Mouse (Mus musculus) MN1 (cell line): Measurements from ENCODE around the gene Tap1.
A peak's percentile ranks its signal among the peaks of the same experiment; 100 is the strongest.
"Not testable (repeated sequence)": the region's sequence is repeated elsewhere in the genome, so short reads cannot be mapped to it uniquely, and the experiment has no call there.

ENCODE experiments used
- DNase-seq: peaks from one replicate; pipeline ENCODE4 v3.0.0-alpha.2; 2016; ENCODE audit warnings: low spot score

Tap1 gene

GRCm38 (mm10) chr17:34187261-34187916 is at the start of gene Tap1, which contains the start of gene Psmb9:
Gene Tap1, plus strand, starts transcription at chr17:34187553.
Gene Psmb9, minus strand, starts transcription at chr17:34187764.
- DNase-seq = peak; percentile 97

DNA sequence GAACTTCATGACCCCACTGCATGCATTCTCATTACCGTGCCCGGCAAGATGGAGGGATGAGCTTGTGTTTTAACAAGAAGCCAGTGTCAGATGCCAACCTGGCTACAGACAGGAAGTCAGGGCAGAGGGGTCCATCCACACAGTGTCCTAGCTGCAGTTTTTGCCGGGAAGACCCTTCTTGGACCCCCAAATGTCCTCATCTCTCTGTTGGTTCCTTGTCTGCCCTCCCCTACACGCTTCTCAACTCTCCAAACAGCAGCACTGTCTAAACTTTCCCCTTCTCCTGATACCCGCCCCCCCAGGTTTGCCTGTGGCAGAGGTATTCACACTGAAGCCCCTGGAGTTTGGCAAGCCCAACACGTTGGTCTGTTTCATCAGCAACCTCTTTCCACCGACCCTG is 49.8 kb upstream of the Tap1 start:
- no peak for DNase-seq

DNA sequence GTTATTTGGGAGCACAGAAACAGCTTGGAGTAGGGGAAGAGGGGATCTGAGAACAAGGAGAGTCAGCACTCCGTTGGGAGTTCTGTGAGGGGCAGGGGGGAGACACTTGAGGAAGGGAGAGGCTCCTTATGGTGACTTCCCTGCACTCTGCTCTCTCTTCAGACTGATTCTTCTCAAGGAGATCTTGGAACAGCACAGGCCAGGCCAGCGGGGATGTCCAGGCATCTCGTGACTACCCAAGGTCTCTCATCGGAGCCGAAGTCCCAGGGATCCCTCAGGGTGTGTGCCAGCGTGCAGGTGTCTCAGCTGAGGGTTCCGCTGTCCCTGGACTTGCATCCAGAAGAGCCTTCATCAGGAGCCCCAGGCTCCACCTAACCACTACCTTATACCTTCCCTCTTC is 48.7 kb upstream of the Tap1 start:
- DNase-seq = no peak

- no peak for DNase-seq
These were observed 47.9 kb upstream of the Tap1 start for GRCm38 (mm10) chr17:34139416-34139815.

- no peak for DNase-seq
These were observed 47.1 kb upstream of the Tap1 start for GRCm38 (mm10) chr17:34140240-34140639.

GRCm38 (mm10) chr17:34141448-34141847 is 45.9 kb upstream of the Tap1 start:
- no peak for DNase-seq

DNA sequence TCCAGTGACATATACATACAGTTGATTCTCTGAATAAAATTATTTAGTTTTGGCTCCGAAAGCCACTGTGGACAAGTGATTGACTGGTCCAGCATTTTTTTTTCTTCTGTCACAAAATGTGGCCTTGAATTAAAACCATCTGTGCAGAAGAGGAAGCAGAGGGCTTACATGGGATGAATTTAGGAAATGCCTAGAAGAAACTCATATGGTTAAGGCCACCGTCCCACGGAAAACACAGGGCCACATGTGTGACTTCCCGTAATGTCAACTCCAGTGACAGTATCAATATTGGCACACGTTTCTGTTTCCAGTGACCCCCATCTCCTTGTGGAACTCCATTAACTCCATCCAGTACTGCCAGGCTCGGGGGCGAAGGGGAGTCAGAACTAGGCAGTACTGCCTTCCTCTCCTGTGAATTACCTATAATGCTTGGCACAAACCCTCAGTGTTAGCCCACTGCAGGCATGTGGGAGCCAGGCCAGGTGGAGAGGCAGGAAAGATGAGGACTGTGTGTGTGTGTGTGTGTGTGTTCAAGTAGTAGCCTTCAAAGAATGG is 44.8 kb upstream of the Tap1 start:
- DNase-seq = no peak

DNA sequence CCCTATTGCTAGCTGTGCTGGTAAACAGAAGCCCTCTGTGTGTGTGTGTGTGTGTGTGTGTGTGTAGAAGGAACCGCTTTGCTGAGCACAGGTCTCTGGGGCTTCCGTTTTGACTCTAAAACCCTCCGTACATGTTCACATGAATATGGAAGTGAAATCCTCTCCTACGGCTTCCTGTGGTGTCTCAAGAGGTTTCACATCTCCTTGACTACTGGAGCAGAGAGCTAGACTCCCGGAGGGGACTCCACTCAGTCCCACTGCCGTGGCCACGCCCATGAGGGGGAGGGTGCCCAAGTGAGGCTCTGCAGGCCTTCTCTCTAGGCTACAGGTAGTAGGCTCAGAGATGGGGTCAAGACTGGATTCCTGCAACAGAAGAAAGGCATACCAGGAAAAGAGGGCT is 44.3 kb upstream of the Tap1 start, which contains the start of gene H2-DMb2:
TSS of gene H2-DMb2 (plus strand) at position 275 of the 400 bp plus-strand sequence.
- peak; percentile 44 for DNase-seq

DNA sequence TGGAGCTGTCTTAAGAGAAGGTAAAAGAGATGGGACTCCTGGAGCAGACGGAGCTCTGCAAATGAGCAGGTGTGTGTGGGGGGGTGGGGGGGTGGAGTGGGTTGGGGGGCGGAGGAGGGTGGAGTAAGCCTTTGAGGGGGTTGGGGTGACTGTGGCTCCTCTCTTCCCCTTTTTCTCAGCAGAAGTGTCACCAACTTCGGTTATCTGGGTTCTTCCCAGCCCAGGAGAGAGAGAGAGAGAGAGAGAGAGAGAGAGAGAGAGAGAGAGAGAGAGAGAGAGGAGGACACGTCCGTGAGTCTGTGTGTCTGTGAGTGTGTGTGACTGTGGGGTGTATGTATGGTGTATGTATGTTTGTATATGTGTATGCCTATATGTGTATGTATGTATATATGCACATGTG is 43.9 kb upstream of the Tap1 start:
- no peak for DNase-seq

- DNase-seq = not testable (repeated sequence)
These were observed 43.1 kb upstream of the Tap1 start for GRCm38 (mm10) chr17:34144221-34144620.

- no peak for DNase-seq
These were observed 42.4 kb upstream of the Tap1 start for GRCm38 (mm10) chr17:34144960-34145371.

GRCm38 (mm10) chr17:34152923-34153322 is 34.4 kb upstream of the Tap1 start, which contains the start of gene H2-DMb1:
Gene H2-DMb1, plus strand, starts transcription at chr17:34153072.
- DNase-seq = peak; percentile 77

- no peak for DNase-seq
These were observed 31.8 kb upstream of the Tap1 start for GRCm38 (mm10) chr17:34155534-34155933.

GRCm38 (mm10) chr17:34164202-34164895 is 23.0 kb upstream of the Tap1 start:
- DNase-seq = peak; percentile 47

GRCm38 (mm10) chr17:34165033-34165730 is 22.2 kb upstream of the Tap1 start:
- DNase-seq = no peak

DNA sequence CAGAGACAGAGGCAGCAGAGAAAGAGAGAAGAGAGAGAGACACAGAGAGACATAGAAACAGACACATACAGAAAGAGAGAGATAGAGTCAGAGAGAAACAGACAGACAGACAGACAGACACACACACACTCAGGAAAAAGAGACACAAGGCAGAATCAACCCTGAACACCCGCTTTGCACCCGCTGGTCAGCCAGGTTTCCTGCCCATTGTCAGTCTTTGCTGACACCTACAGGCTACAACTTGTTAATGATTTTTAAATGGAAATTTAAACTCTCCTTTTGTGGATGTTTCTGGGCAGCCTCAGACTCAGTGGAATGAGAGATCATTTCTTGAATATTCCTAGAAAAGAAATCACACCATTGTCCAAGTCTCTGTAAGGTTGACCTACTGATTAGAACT is 18.1 kb upstream of the Tap1 start:
- peak; percentile 71 for DNase-seq

DNA sequence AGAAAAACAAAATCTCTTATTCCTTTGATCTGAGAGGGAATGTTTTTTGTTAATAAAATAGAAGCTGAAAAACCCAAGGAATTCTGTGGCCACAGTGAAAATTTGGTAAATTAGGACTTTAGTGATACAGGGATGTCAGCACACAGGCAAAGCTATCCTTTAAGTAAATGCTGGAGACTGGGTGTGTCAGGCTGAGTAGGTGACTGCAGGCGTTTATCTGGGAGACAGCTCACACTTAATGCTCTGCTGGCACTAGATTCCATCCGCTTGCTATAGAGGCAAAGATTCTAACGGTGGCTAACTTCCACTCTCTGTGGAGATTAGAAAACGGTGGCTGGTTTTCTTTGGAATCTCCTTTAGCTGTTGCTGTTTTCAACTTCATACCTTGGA is 16.9 kb upstream of the Tap1 start:
- no peak for DNase-seq

- peak; percentile 81 for DNase-seq
These were observed 16.4 kb upstream of the Tap1 start for GRCm38 (mm10) chr17:34170877-34171498.

GRCm38 (mm10) chr17:34172528-34172927 is 14.8 kb upstream of the Tap1 start:
- no peak for DNase-seq

GRCm38 (mm10) chr17:34174075-34174474 is 13.3 kb upstream of the Tap1 start:
- DNase-seq = no peak

- no peak for DNase-seq
These were observed 10.2 kb upstream of the Tap1 start for GRCm38 (mm10) chr17:34177179-34177578.

DNA sequence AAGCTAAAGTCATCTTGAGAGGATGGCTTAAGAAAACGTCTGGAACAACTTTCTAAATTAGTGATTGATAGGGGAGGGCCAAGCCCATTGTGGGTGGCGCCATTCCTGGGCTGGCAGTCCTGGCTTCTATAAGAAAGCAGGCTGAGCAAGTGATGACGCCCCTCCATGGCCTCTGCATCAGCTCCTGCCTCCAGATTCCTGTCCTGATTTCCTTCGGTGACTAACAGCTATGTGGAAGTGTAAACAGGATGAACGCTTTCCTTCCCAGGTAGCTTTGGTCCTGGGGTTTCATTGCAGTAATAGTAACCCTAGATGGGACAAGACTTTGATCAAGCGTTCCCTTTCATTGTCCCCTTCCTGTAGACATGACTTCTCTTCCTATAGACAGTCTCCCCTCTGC is 8.3 kb upstream of the Tap1 start:
- DNase-seq = no peak
